Mouse (Mus musculus): ENCODE measurements around the gene Foxn3. TPM values are rescaled to one million over a fixed set of nuclear protein-coding genes. Genes with fewer than 3 reads are reported as not detected.
A peak's percentile ranks its signal among the peaks of the same experiment; 100 is the strongest.

Gene Foxn3
- polyA plus RNA-seq, 1 experiment from 2014 or later = 90.0 TPM

- no peak for ATAC-seq (ENCODE audit: low FRiP score, low read depth)
- WGBS = 91% methylated on average over 4 of the region's 4 CpGs
- Histone ChIP-seq H3K4me2 (replicated peaks) (no peak overlapping the region), H3K4me1 (no peaks in the 10 kb centered on the region), H3K27ac (replicated peaks) (no peak overlapping the region), H3K9ac (replicated peaks) (no peak overlapping the region), H3K36me3 (no peaks in the 10 kb centered on the region), H3K4me3 (no peak overlapping the region), H3K27me3 (no peaks in the 10 kb centered on the region), H3K9me3 (no peaks in the 10 kb centered on the region)
These were observed 74.3 kb downstream of the Foxn3 start for GRCm38 (mm10) chr12:99489001-99489592.

GRCm38 (mm10) chr12:99480372-99480771 is 83.0 kb downstream of the Foxn3 start:
- H3K4me2 ChIP-seq (replicated peaks) = no peak overlapping the region
- no peak overlapping the region for H3K27ac ChIP-seq (replicated peaks)
- peaks cover 8% of the 10 kb centered on the region; the same call in 1 of the 2 replicates for H3K9me3 ChIP-seq
- H3K4me3 ChIP-seq = no peak overlapping the region
- no peak overlapping the region for H3K9ac ChIP-seq (replicated peaks)
- no peak for ATAC-seq (ENCODE audit: low FRiP score, low read depth)
- H3K27me3 ChIP-seq = no peaks in the 10 kb centered on the region
- 93% methylated on average over 3 of the region's 3 CpGs for WGBS
- H3K36me3 ChIP-seq = no peaks in the 10 kb centered on the region
- no peaks in the 10 kb centered on the region for H3K4me1 ChIP-seq

- H3K4me2 ChIP-seq (replicated peaks) = no peak overlapping the region
- 30% methylated on average over 5 of the region's 5 CpGs for WGBS
- H3K27me3 ChIP-seq = no peaks in the 10 kb centered on the region
- peaks cover 15% of the 10 kb centered on the region for H3K4me1 ChIP-seq
- H3K36me3 ChIP-seq = no peaks in the 10 kb centered on the region
- no peak overlapping the region for H3K9ac ChIP-seq (replicated peaks)
- peaks cover 3% of the 10 kb centered on the region; the same call in 1 of the 2 replicates for H3K9me3 ChIP-seq
- ATAC-seq (ENCODE audit: low FRiP score, low read depth) = no peak
- no peak overlapping the region for H3K4me3 ChIP-seq
- H3K27ac ChIP-seq (replicated peaks) = no peak overlapping the region
These were observed 89.2 kb downstream of the Foxn3 start for GRCm38 (mm10) chr12:99474176-99474575.

GRCm38 (mm10) chr12:99473406-99474133 is 89.8 kb downstream of the Foxn3 start:
- Histone ChIP-seq H3K9ac (replicated peaks) (no peak overlapping the region), H3K27ac (replicated peaks) (no peak overlapping the region), H3K4me3 (no peak overlapping the region), H3K9me3 (no peaks in the 10 kb centered on the region), H3K4me2 (replicated peaks) (no peak overlapping the region), H3K27me3 (no peaks in the 10 kb centered on the region), H3K36me3 (no peaks in the 10 kb centered on the region), H3K4me1 (peaks cover 16% of the 10 kb centered on the region)
- no peak for ATAC-seq (ENCODE audit: low FRiP score, low read depth)
- WGBS = 79% methylated on average over 10 of the region's 10 CpGs

GRCm38 (mm10) chr12:99471431-99471830 is 92.0 kb downstream of the Foxn3 start:
- Histone ChIP-seq H3K4me1 (peaks cover 35% of the 10 kb centered on the region), H3K27me3 (no peaks in the 10 kb centered on the region), H3K4me2 (replicated peaks) (no peak overlapping the region), H3K27ac (replicated peaks) (no peak overlapping the region), H3K9ac (replicated peaks) (no peak overlapping the region), H3K36me3 (no peaks in the 10 kb centered on the region), H3K9me3 (no peaks in the 10 kb centered on the region), H3K4me3 (no peak overlapping the region)
- WGBS = 80% methylated on average over 7 of the region's 7 CpGs
- no peak for ATAC-seq (ENCODE audit: low FRiP score, low read depth)

GRCm38 (mm10) chr12:99467884-99468311 is 95.5 kb downstream of the Foxn3 start:
- peak overlapping the region; percentile 56 for H3K27ac ChIP-seq (replicated peaks)
- no peaks in the 10 kb centered on the region for H3K9me3 ChIP-seq
- 44% methylated on average over 15 of the region's 15 CpGs for WGBS
- peaks cover 30% of the 10 kb centered on the region for H3K4me1 ChIP-seq
- H3K9ac ChIP-seq (replicated peaks) = no peak overlapping the region
- H3K27me3 ChIP-seq = no peaks in the 10 kb centered on the region
- no peak overlapping the region for H3K4me3 ChIP-seq
- no peak overlapping the region for H3K4me2 ChIP-seq (replicated peaks)
- H3K36me3 ChIP-seq = no peaks in the 10 kb centered on the region
- ATAC-seq (ENCODE audit: low FRiP score, low read depth) = peak; percentile 59

- WGBS = 75% methylated on average over 12 of the region's 12 CpGs
These were observed 96.0 kb downstream of the Foxn3 start for GRCm38 (mm10) chr12:99467256-99467883.

GRCm38 (mm10) chr12:99466426-99466825 is 97.0 kb downstream of the Foxn3 start:
- peaks cover 26% of the 10 kb centered on the region for H3K4me1 ChIP-seq
- H3K36me3 ChIP-seq = 0 out of 2 replicates have a peak, but pooled peaks cover 1% of the 10 kb centered on the region
- H3K27ac ChIP-seq (replicated peaks) = no peak overlapping the region
- no peak overlapping the region for H3K9ac ChIP-seq (replicated peaks)
- no peak overlapping the region for H3K4me2 ChIP-seq (replicated peaks)
- ATAC-seq (ENCODE audit: low FRiP score, low read depth) = peak; percentile 35; the same call in 1 of the 2 replicates
- H3K4me3 ChIP-seq = no peak overlapping the region
- 32% methylated on average over 5 of the region's 5 CpGs for WGBS
- no peaks in the 10 kb centered on the region for H3K9me3 ChIP-seq
- no peaks in the 10 kb centered on the region for H3K27me3 ChIP-seq

More at GRCm38 (mm10) chr12:99467256-99467883, 96.0 kb downstream of the Foxn3 start:
- Histone ChIP-seq H3K4me2 (replicated peaks) (no peak overlapping the region), H3K9me3 (no peaks in the 10 kb centered on the region), H3K27ac (replicated peaks) (peak overlapping the region; percentile 56), H3K9ac (replicated peaks) (no peak overlapping the region), H3K4me3 (no peak overlapping the region), H3K36me3 (no peaks in the 10 kb centered on the region), H3K27me3 (no peaks in the 10 kb centered on the region), H3K4me1 (peaks cover 30% of the 10 kb centered on the region)
- peak; percentile 17; the same call in 1 of the 2 replicates for ATAC-seq (ENCODE audit: low FRiP score, low read depth)

- H3K4me2 ChIP-seq (replicated peaks) = no peak overlapping the region
- no peak overlapping the region for H3K4me3 ChIP-seq
- no peak for ATAC-seq (ENCODE audit: low FRiP score, low read depth)
- WGBS = 86% methylated on average over 5 of the region's 5 CpGs
- H3K36me3 ChIP-seq = 0 out of 2 replicates have a peak, but pooled peaks cover 3% of the 10 kb centered on the region
- H3K27ac ChIP-seq (replicated peaks) = no peak overlapping the region
- H3K27me3 ChIP-seq = no peaks in the 10 kb centered on the region
- no peaks in the 10 kb centered on the region for H3K9me3 ChIP-seq
- H3K9ac ChIP-seq (replicated peaks) = no peak overlapping the region
- peaks cover 26% of the 10 kb centered on the region for H3K4me1 ChIP-seq
These were observed 99.1 kb downstream of the Foxn3 start for GRCm38 (mm10) chr12:99464291-99464690.

GRCm38 (mm10) chr12:99462846-99463245 is 100.5 kb downstream of the Foxn3 start:
- Histone ChIP-seq H3K4me2 (replicated peaks) (no peak overlapping the region), H3K27ac (replicated peaks) (no peak overlapping the region), H3K9me3 (no peaks in the 10 kb centered on the region), H3K9ac (replicated peaks) (no peak overlapping the region), H3K4me3 (no peak overlapping the region), H3K36me3 (0 out of 2 replicates have a peak, but pooled peaks cover 3% of the 10 kb centered on the region), H3K27me3 (no peaks in the 10 kb centered on the region), H3K4me1 (peaks cover 23% of the 10 kb centered on the region)
- no peak for ATAC-seq (ENCODE audit: low FRiP score, low read depth)
- 100% methylated on average over 1 of the region's 1 CpGs for WGBS

- no peak overlapping the region for H3K27ac ChIP-seq (replicated peaks)
- ATAC-seq (ENCODE audit: low FRiP score, low read depth) = no peak
- no peak overlapping the region for H3K4me3 ChIP-seq
- no peaks in the 10 kb centered on the region for H3K9me3 ChIP-seq
- H3K4me2 ChIP-seq (replicated peaks) = no peak overlapping the region
- H3K27me3 ChIP-seq = no peaks in the 10 kb centered on the region
- peaks cover 23% of the 10 kb centered on the region for H3K4me1 ChIP-seq
- 0 out of 2 replicates have a peak, but pooled peaks cover 3% of the 10 kb centered on the region for H3K36me3 ChIP-seq
- no peak overlapping the region for H3K9ac ChIP-seq (replicated peaks)
These were observed 101.1 kb downstream of the Foxn3 start for GRCm38 (mm10) chr12:99462302-99462701.

Data from midbrain, embryonic 12.5 days (tissue).